Mouse (Mus musculus): ENCODE data around the gene Cdk2. TPM values are rescaled to one million over a fixed set of nuclear protein-coding genes. Genes with fewer than 3 reads are reported as not detected.
A peak's percentile ranks its signal among the peaks of the same experiment; 100 is the strongest.

Gene Cdk2
- polyA plus RNA-seq, 1 experiment from 2014 or later = 79.8 TPM

DNA sequence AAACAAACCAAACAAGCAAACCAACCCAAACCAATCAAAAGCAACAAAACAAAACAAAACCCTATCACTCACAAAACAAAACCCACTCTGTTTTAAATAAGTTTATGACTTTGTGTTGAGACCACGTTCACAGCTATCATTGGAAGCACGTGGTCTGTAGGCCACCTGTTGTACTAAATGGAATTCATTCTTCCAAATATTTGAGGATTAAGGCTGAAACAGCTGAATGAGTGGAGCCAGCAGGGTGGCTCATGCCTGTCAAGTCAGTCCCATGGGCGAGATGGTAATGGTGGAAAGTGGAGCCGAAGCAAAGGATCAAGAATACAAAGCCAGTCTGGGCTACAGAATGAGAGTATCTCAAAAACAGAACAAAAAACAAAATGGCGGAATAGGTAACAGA, 4.1 kb downstream of the Cdk2 start:
- H3K27ac ChIP-seq = no peak overlapping the region
- H3K36me3 ChIP-seq = peaks cover 38% of the 10 kb centered on the region
- H3K9me3 ChIP-seq = no peaks in the 10 kb centered on the region
- H3K4me2 ChIP-seq = no peak overlapping the region
- H3K9ac ChIP-seq = no peak overlapping the region
- whole genome bisulfite sequencing = 87% methylated on average over 5 of the region's 5 CpGs
- peaks cover 17% of the 10 kb centered on the region; the same call in 1 of the 2 replicates for H3K4me1 ChIP-seq
- no peak for ATAC-seq (ENCODE audit: insufficient read depth, low FRiP score, low read depth)
- no peak overlapping the region for H3K4me3 ChIP-seq (replicated peaks)
- H3K27me3 ChIP-seq (replicated peaks) = no peaks in the 10 kb centered on the region

- Histone ChIP-seq H3K27ac (no peak overlapping the region), H3K36me3 (peaks cover 38% of the 10 kb centered on the region), H3K27me3 (replicated peaks) (no peaks in the 10 kb centered on the region), H3K4me3 (replicated peaks) (no peak overlapping the region), H3K4me1 (peaks cover 17% of the 10 kb centered on the region; the same call in 1 of the 2 replicates), H3K4me2 (no peak overlapping the region), H3K9me3 (no peaks in the 10 kb centered on the region), H3K9ac (no peak overlapping the region)
- ATAC-seq (ENCODE audit: insufficient read depth, low FRiP score, low read depth) = no peak
- WGBS = 78% methylated on average over 11 of the region's 11 CpGs
Measured at GRCm38 (mm10) chr10:128699611-128700010, 5.2 kb downstream of the Cdk2 start.

GRCm38 (mm10) chr10:128699006-128699405, 5.8 kb downstream of the Cdk2 start:
- no peaks in the 10 kb centered on the region for H3K9me3 ChIP-seq
- H3K27me3 ChIP-seq (replicated peaks) = no peaks in the 10 kb centered on the region
- H3K27ac ChIP-seq = no peak overlapping the region
- H3K4me2 ChIP-seq = no peak overlapping the region
- H3K4me1 ChIP-seq = peaks cover 16% of the 10 kb centered on the region; the same call in 1 of the 2 replicates
- no peak for ATAC-seq (ENCODE audit: insufficient read depth, low FRiP score, low read depth)
- 71% methylated on average over 5 of the region's 5 CpGs for WGBS
- H3K9ac ChIP-seq = no peak overlapping the region
- H3K36me3 ChIP-seq = peaks cover 38% of the 10 kb centered on the region
- no peak overlapping the region for H3K4me3 ChIP-seq (replicated peaks)

GRCm38 (mm10) chr10:128697072-128697725, 7.6 kb downstream of the Cdk2 start:
- peak overlapping the region; percentile 52; the same call in 1 of the 2 replicates for H3K27ac ChIP-seq
- H3K9me3 ChIP-seq = no peaks in the 10 kb centered on the region
- peaks cover 33% of the 10 kb centered on the region for H3K36me3 ChIP-seq
- H3K27me3 ChIP-seq (replicated peaks) = no peaks in the 10 kb centered on the region
- 80% methylated on average over 6 of the region's 6 CpGs for WGBS
- H3K9ac ChIP-seq = no peak overlapping the region
- H3K4me1 ChIP-seq = peaks cover 3% of the 10 kb centered on the region; the same call in 1 of the 2 replicates
- no peak overlapping the region; the same call in 1 of the 2 replicates for H3K4me2 ChIP-seq
- no peak for ATAC-seq (ENCODE audit: insufficient read depth, low FRiP score, low read depth)
- no peak overlapping the region; the same call in 1 of the 2 replicates for H3K4me3 ChIP-seq (replicated peaks)

DNA sequence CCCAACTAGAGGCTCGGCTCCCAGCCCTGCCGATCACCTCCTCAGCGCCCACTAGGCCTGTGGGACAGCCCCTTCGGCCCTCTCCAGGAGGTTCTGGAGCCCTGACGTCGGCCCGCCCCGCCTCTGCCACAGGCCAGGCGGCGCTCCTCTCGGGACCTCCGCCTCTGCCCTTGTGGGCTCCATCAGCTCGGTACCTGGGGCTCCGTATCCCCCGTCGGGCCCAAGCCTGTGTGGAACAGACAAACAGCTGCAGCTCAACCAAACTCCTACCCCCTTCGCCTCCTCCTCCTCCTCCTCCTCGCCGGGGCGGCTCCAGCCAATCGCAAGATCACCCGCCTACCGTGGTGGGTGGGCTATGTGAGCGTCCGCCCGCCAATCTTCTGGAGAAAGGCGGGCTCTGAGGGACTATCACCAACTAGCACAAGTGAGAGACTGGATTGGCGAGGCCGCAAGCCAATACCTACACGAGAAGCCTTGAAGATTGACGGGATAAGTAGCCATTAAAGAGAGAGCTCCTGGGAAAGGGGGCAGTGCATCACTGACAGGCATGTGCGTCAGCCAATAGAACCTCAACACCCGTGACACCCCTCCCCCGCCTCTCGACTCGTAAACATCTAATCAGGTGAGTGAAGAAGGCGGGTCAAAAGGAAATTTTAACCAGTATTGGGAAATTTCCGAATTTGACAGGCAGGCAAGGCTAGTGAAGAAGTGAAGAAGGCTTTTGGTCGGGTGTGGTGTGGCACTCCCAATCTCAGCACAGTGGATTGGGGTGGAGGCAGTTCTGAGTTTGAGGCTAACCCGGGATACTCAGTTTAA, 8.6 kb downstream of the Cdk2 start, which contains the start of gene Rab5b:
TSS of gene Rab5b (minus strand) at position 273 of the 816 bp plus-strand sequence.
- peak within 1 kb of the TSS; percentile 65 for H3K4me2 ChIP-seq
- H3K27me3 ChIP-seq (replicated peaks) = no peaks in the 10 kb centered on the region
- H3K4me1 ChIP-seq = peaks cover 3% of the 10 kb centered on the region; the same call in 1 of the 2 replicates
- peak; percentile 99 for ATAC-seq (ENCODE audit: insufficient read depth, low FRiP score, low read depth)
- peak within 1 kb of the TSS; percentile 99 for H3K9ac ChIP-seq
- H3K9me3 ChIP-seq = no peaks in the 10 kb centered on the region
- WGBS = under 1% methylated on average over 38 of the region's 40 CpGs
- H3K27ac ChIP-seq = peak within 1 kb of the TSS; percentile 99
- H3K4me3 ChIP-seq (replicated peaks) = peak within 1 kb of the TSS; percentile 95
- H3K36me3 ChIP-seq = peaks cover 24% of the 10 kb centered on the region

GRCm38 (mm10) chr10:128695411-128695991, 9.3 kb downstream of the Cdk2 start:
- Histone ChIP-seq H3K9ac (peak overlapping the region; percentile 99), H3K27me3 (replicated peaks) (no peaks in the 10 kb centered on the region), H3K4me1 (peaks cover 3% of the 10 kb centered on the region; the same call in 1 of the 2 replicates), H3K36me3 (peaks cover 21% of the 10 kb centered on the region), H3K9me3 (no peaks in the 10 kb centered on the region), H3K27ac (peak overlapping the region; percentile 99), H3K4me3 (replicated peaks) (peak overlapping the region; percentile 95), H3K4me2 (peak overlapping the region; percentile 65)
- no peak; the same call in 1 of the 2 replicates for ATAC-seq (ENCODE audit: insufficient read depth, low FRiP score, low read depth)
- WGBS = under 1% methylated on average over 22 of the region's 22 CpGs

DNA sequence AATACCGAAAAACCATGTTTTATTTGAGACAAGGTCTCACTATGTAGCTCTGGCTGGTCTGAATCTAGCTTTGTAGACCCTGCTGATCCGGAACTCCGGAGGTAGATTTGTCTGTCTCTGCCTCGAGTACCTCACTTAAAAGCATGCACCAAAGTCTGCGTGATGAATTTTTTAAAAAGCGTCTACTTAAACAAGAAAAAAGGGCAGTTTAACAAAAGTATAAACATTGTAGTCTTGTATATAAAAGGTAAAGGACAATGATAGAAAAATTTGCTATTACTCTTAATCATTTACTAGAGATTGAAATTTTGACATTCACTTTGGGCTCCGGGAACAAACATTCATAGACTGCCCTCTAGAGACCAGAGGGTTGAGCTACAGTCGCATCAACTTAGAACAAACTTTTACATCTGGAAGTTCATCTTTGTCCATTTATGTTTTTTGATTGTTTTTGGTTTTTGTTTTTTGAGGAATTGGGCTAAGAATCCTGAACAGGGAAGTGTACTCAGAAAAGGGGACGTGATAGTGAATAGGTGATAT, 30.3 kb downstream of the Cdk2 start:
- Histone ChIP-seq H3K9me3 (no peaks in the 10 kb centered on the region), H3K4me2 (peak overlapping the region; percentile 81), H3K36me3 (0 out of 2 replicates have a peak, but pooled peaks cover under 1% of the 10 kb centered on the region), H3K27ac (peak overlapping the region; percentile 40), H3K9ac (peak overlapping the region; percentile 17; the same call in 1 of the 2 replicates), H3K4me1 (peaks cover 7% of the 10 kb centered on the region), H3K4me3 (replicated peaks) (peak overlapping the region; percentile 69), H3K27me3 (replicated peaks) (no peaks in the 10 kb centered on the region)
- ATAC-seq (ENCODE audit: insufficient read depth, low FRiP score, low read depth) = no peak
- 1% methylated on average over 9 of the region's 9 CpGs for WGBS

DNA sequence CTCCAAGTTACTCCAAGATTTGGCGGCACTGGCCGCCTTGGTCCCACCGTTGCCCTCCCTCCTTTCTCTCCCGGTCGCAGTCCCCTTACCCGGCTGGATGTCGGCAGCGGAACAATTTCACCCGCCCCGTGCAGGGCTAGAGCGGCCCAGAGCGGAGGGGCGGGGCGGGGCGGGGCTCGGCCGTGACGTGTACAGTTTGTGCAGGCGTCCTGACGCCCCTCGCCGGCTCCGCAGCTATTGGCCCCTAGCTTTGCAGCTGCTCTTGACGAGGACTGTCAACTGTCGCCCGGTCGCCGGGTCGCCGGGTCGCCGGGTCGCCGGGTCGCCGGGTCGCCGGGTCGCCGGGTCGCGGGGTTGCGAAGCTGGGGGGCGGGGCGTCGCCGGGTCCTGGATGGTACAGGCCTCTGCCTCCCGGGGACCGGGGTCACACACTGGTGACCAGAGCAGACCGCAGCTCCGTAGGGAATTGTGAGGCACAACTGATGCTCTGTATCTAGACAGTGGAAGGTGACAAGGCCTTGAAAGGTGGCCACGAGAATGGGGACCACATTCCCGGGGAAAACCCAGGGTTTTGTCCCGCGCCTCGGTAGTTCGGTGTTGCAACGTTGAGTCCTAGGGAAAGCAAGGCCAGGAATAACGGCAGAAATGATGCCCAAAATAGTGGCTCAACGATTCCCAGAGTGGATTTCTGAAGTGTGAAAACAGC, 30.9 kb downstream of the Cdk2 start, which contains the start of gene Suox:
TSS of gene Suox (minus strand) at position 311 of the 706 bp plus-strand sequence.
- Histone ChIP-seq H3K4me2 (peak within 1 kb of the TSS; percentile 81), H3K27me3 (replicated peaks) (no peaks in the 10 kb centered on the region), H3K9ac (peak within 1 kb of the TSS; percentile 17), H3K27ac (peak within 1 kb of the TSS; percentile 40), H3K9me3 (no peaks in the 10 kb centered on the region), H3K4me3 (replicated peaks) (peak within 1 kb of the TSS; percentile 69), H3K36me3 (no peaks in the 10 kb centered on the region), H3K4me1 (peaks cover 8% of the 10 kb centered on the region)
- ATAC-seq (ENCODE audit: insufficient read depth, low FRiP score, low read depth) = peak; percentile 92
- under 1% methylated on average over 59 of the region's 60 CpGs for WGBS

DNA sequence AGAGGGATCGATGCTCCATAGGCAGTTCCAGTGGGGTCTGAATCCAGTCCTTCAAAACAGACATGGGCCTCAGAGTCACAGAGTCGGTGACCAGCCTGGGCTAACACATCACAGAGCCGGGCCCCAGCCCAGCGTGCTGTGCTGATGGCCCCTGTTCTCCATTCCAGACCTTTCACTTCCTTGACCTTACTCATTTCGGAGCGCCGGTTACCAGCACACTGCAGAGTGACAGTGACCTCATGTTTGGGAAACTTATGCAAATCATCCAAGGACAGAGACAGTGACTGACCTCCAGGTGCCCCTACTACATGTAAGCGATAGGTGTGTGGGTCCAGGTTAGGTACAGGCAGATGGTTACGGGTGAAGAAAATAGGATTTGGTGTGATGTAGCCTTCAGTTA, 33.7 kb downstream of the Cdk2 start:
- H3K36me3 ChIP-seq = no peaks in the 10 kb centered on the region
- no peak overlapping the region for H3K4me2 ChIP-seq
- H3K9me3 ChIP-seq = no peaks in the 10 kb centered on the region
- no peak overlapping the region for H3K4me3 ChIP-seq (replicated peaks)
- H3K27ac ChIP-seq = no peak overlapping the region
- no peak for ATAC-seq (ENCODE audit: insufficient read depth, low FRiP score, low read depth)
- H3K27me3 ChIP-seq (replicated peaks) = no peaks in the 10 kb centered on the region
- 88% methylated on average over 9 of the region's 9 CpGs for WGBS
- no peak overlapping the region for H3K9ac ChIP-seq
- peaks cover 15% of the 10 kb centered on the region for H3K4me1 ChIP-seq

DNA sequence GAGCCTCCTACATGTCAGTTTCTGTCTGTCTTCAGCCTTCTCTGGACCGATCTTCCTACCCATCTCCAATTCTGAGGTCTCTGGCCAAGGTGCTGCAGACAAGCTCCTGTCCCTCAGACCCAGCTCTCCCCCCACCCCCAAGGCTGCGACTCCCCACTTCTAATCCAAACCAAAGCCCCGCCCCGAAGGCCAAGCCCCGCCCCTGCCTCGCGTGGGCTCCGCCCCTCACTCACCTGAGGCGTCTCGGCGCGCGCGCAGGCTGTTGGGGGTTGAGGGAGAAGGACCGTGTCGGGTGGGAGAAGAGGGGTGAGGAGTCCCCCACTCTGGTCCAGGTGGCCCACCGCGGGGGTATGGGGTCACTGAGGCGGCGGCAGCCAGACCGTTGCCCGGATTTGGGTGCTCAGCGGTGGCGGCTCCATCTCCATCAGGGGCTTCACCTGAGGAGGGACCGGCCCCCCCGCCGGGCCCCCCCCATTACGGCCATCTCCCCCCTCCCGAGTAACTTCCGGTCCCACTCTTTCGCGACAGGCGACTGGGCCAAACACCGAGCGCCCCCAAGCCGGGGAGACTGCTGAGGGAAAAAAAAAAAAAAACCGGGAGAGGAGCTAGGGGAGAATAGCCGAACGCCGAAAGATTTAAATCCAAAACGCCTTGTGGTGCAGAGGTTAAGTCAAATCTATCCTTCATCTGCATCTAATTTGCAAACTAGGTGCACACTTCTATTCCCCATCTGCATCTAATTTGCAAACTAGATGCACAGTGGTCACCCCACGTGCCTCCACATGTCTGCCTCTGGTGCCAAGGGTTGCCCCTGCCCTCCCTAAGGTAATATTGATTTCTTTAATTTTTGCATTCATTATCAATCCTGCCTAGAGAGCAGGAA, 35.8 kb downstream of the Cdk2 start:
- ATAC-seq (ENCODE audit: insufficient read depth, low FRiP score, low read depth) = peak; percentile 27; the same call in 1 of the 2 replicates
- no peaks in the 10 kb centered on the region for H3K9me3 ChIP-seq
- H3K36me3 ChIP-seq = no peaks in the 10 kb centered on the region
- H3K4me1 ChIP-seq = peaks cover 15% of the 10 kb centered on the region
- no peaks in the 10 kb centered on the region for H3K27me3 ChIP-seq (replicated peaks)
- peak overlapping the region; percentile 78 for H3K9ac ChIP-seq
- WGBS = under 1% methylated on average over 42 of the region's 42 CpGs
- H3K27ac ChIP-seq = peak overlapping the region; percentile 77
- peak overlapping the region; percentile 80 for H3K4me3 ChIP-seq (replicated peaks)
- peak overlapping the region; percentile 92 for H3K4me2 ChIP-seq

Measured in stomach, embryonic 15.5 days (tissue).